Mouse (Mus musculus): Measurements from ENCODE around the gene Ptk6. TPM values are rescaled to one million over a fixed set of nuclear protein-coding genes. Genes with fewer than 3 reads are reported as not detected.

The Ptk6 gene
- polyA plus RNA-seq, 1 experiment, result 0.20 TPM

- Histone ChIP-seq H3K4me3 (ENCODE audit: control insufficient read depth, low read depth, low read length) (no peak overlapping the region), H3K27me3 (ENCODE audit: control insufficient read depth, insufficient read depth, low read length) (no peaks in the 10 kb centered on the region), H3K4me1 (ENCODE audit: control insufficient read depth, insufficient read depth, low read length) (peaks cover 2% of the 10 kb centered on the region; the same call in 1 of the 2 replicates), H3K27ac (ENCODE audit: control insufficient read depth, insufficient read depth, low read depth, low read length) (no peak overlapping the region), H3K36me3 (ENCODE audit: control insufficient read depth, insufficient read depth, low read length) (no peaks in the 10 kb centered on the region)
- TF ChIP-seq CTCF (IDR thresholded peaks at IDR 0.05; ENCODE audit: control insufficient read depth, insufficient read depth, insufficient replicate concordance, low read depth, low read length), result no peak
- TF ChIP-seq POLR2A (IDR thresholded peaks at IDR 0.05; ENCODE audit: control insufficient read depth, low read depth, low read length), result no peak
Observed at GRCm38 (mm10) chr2:181234680-181235079, 32.1 kb upstream of the Ptk6 start.

DNA sequence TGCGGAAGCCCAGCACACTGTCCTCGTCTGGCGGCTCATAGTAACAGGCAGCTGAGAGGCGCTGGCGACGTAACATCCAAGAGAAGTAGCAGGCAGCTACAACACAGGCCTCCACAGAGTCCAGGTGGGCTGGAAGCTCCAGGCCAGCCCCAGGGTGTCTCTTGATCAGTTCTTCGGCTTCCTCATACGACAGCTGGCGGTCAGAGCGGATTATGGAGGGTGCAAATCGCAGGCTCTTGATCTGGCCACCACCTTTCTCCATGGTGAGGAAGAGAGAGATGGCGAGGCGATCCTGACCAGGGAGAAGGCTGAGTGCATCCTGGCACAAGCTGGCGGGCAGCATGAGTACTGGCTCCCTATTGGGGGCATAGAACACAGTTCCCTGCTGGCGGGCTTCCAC lies 30.9 kb upstream of the Ptk6 start:
- Histone ChIP-seq H3K27ac (ENCODE audit: control insufficient read depth, insufficient read depth, low read depth, low read length) (no peak overlapping the region), H3K4me1 (ENCODE audit: control insufficient read depth, insufficient read depth, low read length) (peaks cover 2% of the 10 kb centered on the region; the same call in 1 of the 2 replicates), H3K36me3 (ENCODE audit: control insufficient read depth, insufficient read depth, low read length) (no peaks in the 10 kb centered on the region), H3K4me3 (ENCODE audit: control insufficient read depth, low read depth, low read length) (no peak overlapping the region), H3K27me3 (ENCODE audit: control insufficient read depth, insufficient read depth, low read length) (no peaks in the 10 kb centered on the region)
- TF ChIP-seq POLR2A (IDR thresholded peaks at IDR 0.05; ENCODE audit: control insufficient read depth, low read depth, low read length) (no peak), CTCF (IDR thresholded peaks at IDR 0.05; ENCODE audit: control insufficient read depth, insufficient read depth, insufficient replicate concordance, low read depth, low read length) (no peak)

DNA sequence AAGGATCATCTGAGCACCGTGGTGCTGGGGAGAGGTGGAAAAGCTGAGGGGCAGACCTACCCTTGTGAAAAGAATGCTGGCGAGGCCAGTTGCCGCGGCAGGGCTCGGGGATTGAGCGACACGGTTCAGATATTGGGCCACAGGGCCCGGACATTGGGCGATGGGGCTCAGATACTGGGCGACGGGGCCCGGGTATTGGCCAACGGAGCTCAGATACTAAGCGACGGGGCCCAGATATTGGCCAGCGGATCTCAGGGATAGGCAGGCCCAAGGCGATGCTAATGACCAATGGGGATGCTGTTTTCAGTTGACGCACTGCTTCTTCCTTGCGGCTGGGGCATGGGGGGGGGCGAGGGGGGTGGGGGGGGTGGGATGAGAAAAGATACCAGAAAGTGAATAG lies 28.6 kb upstream of the Ptk6 start:
- no peak overlapping the region for H3K4me3 ChIP-seq (ENCODE audit: control insufficient read depth, low read depth, low read length)
- no peaks in the 10 kb centered on the region for H3K36me3 ChIP-seq (ENCODE audit: control insufficient read depth, insufficient read depth, low read length)
- no peak overlapping the region for H3K27ac ChIP-seq (ENCODE audit: control insufficient read depth, insufficient read depth, low read depth, low read length)
- H3K27me3 ChIP-seq (ENCODE audit: control insufficient read depth, insufficient read depth, low read length), result no peaks in the 10 kb centered on the region
- peaks cover 2% of the 10 kb centered on the region; the same call in 1 of the 2 replicates for H3K4me1 ChIP-seq (ENCODE audit: control insufficient read depth, insufficient read depth, low read length)
- TF ChIP-seq CTCF (IDR thresholded peaks at IDR 0.05; ENCODE audit: control insufficient read depth, insufficient read depth, insufficient replicate concordance, low read depth, low read length) (no peak), POLR2A (IDR thresholded peaks at IDR 0.05; ENCODE audit: control insufficient read depth, low read depth, low read length) (no peak)

- Histone ChIP-seq H3K36me3 (ENCODE audit: control insufficient read depth, insufficient read depth, low read length) (no peaks in the 10 kb centered on the region), H3K27me3 (ENCODE audit: control insufficient read depth, insufficient read depth, low read length) (no peaks in the 10 kb centered on the region), H3K4me3 (ENCODE audit: control insufficient read depth, low read depth, low read length) (no peak overlapping the region), H3K27ac (ENCODE audit: control insufficient read depth, insufficient read depth, low read depth, low read length) (no peak overlapping the region), H3K4me1 (ENCODE audit: control insufficient read depth, insufficient read depth, low read length) (peaks cover 2% of the 10 kb centered on the region; the same call in 1 of the 2 replicates)
- no peak for TF ChIP-seq CTCF (IDR thresholded peaks at IDR 0.05; ENCODE audit: control insufficient read depth, insufficient read depth, insufficient replicate concordance, low read depth, low read length)
- no peak for TF ChIP-seq POLR2A (IDR thresholded peaks at IDR 0.05; ENCODE audit: control insufficient read depth, low read depth, low read length)
Observed at GRCm38 (mm10) chr2:181228335-181228734, 25.7 kb upstream of the Ptk6 start.

- TF ChIP-seq POLR2A (IDR thresholded peaks at IDR 0.05; ENCODE audit: control insufficient read depth, low read depth, low read length) (no peak), CTCF (IDR thresholded peaks at IDR 0.05; ENCODE audit: control insufficient read depth, insufficient read depth, insufficient replicate concordance, low read depth, low read length) (no peak)
- no peaks in the 10 kb centered on the region for H3K27me3 ChIP-seq (ENCODE audit: control insufficient read depth, insufficient read depth, low read length)
- no peak overlapping the region for H3K4me3 ChIP-seq (ENCODE audit: control insufficient read depth, low read depth, low read length)
- H3K27ac ChIP-seq (ENCODE audit: control insufficient read depth, insufficient read depth, low read depth, low read length), result no peak overlapping the region
- no peaks in the 10 kb centered on the region for H3K36me3 ChIP-seq (ENCODE audit: control insufficient read depth, insufficient read depth, low read length)
- H3K4me1 ChIP-seq (ENCODE audit: control insufficient read depth, insufficient read depth, low read length), result peaks cover 2% of the 10 kb centered on the region; the same call in 1 of the 2 replicates
Observed at GRCm38 (mm10) chr2:181227122-181227521, 24.5 kb upstream of the Ptk6 start.

DNA sequence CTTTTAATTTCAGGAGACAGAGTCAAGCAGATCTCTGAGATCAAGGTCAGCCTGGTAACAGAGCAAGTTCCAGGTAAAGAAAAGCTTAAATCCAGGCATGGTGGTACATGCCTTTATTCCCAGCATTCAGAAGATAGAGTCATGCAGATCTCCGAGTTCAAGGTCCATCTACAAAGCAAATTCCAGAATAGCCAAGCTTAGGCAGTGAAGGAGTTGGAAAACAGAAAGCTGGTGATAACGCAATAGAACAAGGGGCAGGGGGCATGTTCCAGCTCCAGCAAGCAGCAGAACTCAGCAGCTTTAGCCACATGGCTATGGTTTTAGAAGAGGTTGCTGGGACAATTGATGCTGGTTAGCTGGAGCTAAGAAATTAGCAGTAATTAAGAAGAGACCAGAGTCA lies 22.4 kb upstream of the Ptk6 start:
- H3K27me3 ChIP-seq (ENCODE audit: control insufficient read depth, insufficient read depth, low read length), result no peaks in the 10 kb centered on the region
- H3K4me1 ChIP-seq (ENCODE audit: control insufficient read depth, insufficient read depth, low read length), result peaks cover 2% of the 10 kb centered on the region; the same call in 1 of the 2 replicates
- H3K27ac ChIP-seq (ENCODE audit: control insufficient read depth, insufficient read depth, low read depth, low read length), result no peak overlapping the region
- no peak for TF ChIP-seq CTCF (IDR thresholded peaks at IDR 0.05; ENCODE audit: control insufficient read depth, insufficient read depth, insufficient replicate concordance, low read depth, low read length)
- TF ChIP-seq POLR2A (IDR thresholded peaks at IDR 0.05; ENCODE audit: control insufficient read depth, low read depth, low read length), result no peak
- H3K36me3 ChIP-seq (ENCODE audit: control insufficient read depth, insufficient read depth, low read length), result no peaks in the 10 kb centered on the region; the same call in 1 of the 2 replicates
- H3K4me3 ChIP-seq (ENCODE audit: control insufficient read depth, low read depth, low read length), result no peak overlapping the region

DNA sequence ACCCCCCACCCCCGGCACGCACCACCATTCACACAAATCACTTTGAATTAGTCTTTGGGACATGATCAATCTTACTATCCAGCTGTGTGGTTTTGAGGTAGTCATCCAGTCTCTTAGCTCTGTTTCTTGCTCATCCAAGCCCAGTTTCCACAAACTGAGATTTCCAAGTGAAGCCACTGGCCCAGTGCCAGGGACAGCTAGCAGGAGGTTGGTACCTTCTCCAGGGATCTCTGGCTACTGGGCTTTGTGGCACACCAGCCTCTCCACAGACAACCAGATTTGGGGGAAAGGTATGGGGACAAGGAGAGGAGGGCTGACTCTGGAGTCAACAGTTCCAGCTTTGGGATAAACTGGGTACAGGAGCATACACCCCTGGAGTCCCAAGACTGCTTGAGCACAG lies 17.8 kb upstream of the Ptk6 start:
- Histone ChIP-seq H3K36me3 (ENCODE audit: control insufficient read depth, insufficient read depth, low read length) (no peaks in the 10 kb centered on the region; the same call in 1 of the 2 replicates), H3K27me3 (ENCODE audit: control insufficient read depth, insufficient read depth, low read length) (no peaks in the 10 kb centered on the region), H3K4me1 (ENCODE audit: control insufficient read depth, insufficient read depth, low read length) (peaks cover 5% of the 10 kb centered on the region), H3K27ac (ENCODE audit: control insufficient read depth, insufficient read depth, low read depth, low read length) (peak overlapping the region; percentile 65), H3K4me3 (ENCODE audit: control insufficient read depth, low read depth, low read length) (peak overlapping the region; percentile 91)
- no peak for TF ChIP-seq POLR2A (IDR thresholded peaks at IDR 0.05; ENCODE audit: control insufficient read depth, low read depth, low read length)
- no peak for TF ChIP-seq CTCF (IDR thresholded peaks at IDR 0.05; ENCODE audit: control insufficient read depth, insufficient read depth, insufficient replicate concordance, low read depth, low read length)

Data from testis, adult 2 months (tissue).